Mouse (Mus musculus): ENCODE results near the gene Zic5. TPM values are rescaled to one million over a fixed set of nuclear protein-coding genes. Genes with fewer than 3 reads are reported as not detected.

Zic5 gene
- polyA plus RNA-seq, 1 experiment from 2014 or later = not detected

DNA sequence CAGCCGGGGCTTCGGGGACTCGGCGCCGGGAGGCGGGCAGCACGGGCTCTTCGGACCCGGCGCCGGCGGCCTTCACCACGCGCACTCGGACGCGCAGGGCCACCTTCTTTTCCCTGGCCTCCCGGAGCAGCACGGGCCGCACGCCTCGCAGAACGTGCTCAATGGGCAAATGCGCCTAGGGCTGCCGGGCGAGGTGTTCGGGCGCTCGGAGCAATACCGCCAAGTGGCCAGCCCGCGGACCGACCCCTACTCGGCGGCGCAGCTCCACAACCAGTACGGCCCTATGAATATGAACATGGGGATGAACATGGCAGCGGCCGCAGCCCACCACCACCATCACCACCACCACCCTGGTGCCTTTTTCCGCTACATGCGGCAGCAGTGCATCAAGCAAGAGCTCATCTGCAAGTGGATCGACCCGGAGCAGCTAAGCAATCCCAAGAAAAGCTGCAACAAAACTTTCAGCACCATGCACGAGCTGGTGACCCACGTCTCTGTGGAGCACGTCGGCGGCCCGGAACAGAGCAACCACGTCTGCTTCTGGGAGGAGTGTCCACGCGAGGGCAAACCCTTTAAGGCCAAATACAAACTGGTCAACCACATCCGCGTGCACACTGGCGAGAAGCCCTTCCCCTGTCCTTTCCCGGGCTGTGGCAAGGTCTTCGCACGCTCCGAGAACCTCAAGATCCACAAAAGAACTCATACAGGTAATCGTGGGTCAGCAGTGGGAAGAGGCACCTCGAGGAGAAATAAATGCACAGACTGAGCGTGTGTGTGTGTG lies 10.8 kb upstream of the Zic5 start:
- Histone ChIP-seq H3K27ac (ENCODE audit: low read length) (no peak overlapping the region), H3K4me3 (ENCODE audit: low read depth, low read length) (peak overlapping the region; percentile 35), H3K9ac (replicated peaks; ENCODE audit: low read depth) (no peak overlapping the region), H3K27me3 (replicated peaks; ENCODE audit: insufficient read depth, low read length) (peaks cover 81% of the 10 kb centered on the region), H3K4me2 (replicated peaks; ENCODE audit: low read depth, low read length) (peak overlapping the region; percentile 57), H3K4me1 (ENCODE audit: insufficient read depth, low read depth, low read length) (peaks cover 7% of the 10 kb centered on the region), H3K9me3 (ENCODE audit: low read length) (no peaks in the 10 kb centered on the region), H3K36me3 (ENCODE audit: insufficient read depth, low read length) (no peaks in the 10 kb centered on the region)
- WGBS = under 1% methylated on average over 62 of the region's 62 CpGs
- TF ChIP-seq EP300 (IDR thresholded peaks at IDR 0.05) = no peak
- TF ChIP-seq CTCF (IDR thresholded peaks at IDR 0.05) = no peak
- DNase-seq (ENCODE audit: low spot score) (no peak), ATAC-seq (peak; percentile 18; the same call in 1 of the 2 replicates)

DNA sequence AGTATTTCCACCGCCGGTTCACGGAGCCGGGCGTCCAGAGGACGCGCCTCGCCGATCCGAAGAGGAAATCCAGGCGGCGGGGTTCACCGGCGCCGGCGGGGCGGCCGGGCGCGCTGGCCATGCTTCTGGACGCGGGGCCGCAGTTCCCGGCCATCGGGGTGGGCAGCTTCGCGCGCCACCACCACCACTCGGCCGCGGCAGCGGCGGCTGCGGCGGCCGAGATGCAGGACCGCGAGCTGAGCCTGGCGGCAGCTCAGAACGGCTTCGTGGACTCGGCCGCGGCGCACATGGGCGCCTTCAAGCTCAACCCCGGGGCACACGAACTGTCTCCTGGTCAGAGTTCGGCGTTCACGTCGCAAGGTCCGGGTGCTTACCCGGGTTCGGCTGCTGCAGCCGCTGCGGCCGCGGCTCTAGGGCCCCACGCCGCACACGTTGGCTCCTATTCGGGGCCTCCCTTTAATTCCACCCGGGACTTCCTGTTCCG lies 10.1 kb upstream of the Zic5 start:
- ATAC-seq = 0 out of 2 replicates have a peak, but pooled peaks have one; percentile 12
- H3K9ac ChIP-seq (replicated peaks; ENCODE audit: low read depth) = no peak overlapping the region
- peak overlapping the region; percentile 57 for H3K4me2 ChIP-seq (replicated peaks; ENCODE audit: low read depth, low read length)

GRCm38 (mm10) chr14:122474891-122475556 lies 9.5 kb upstream of the Zic5 start, which contains the start of gene Zic2:
Gene Zic2, plus strand, starts transcription at chr14:122475435.
- H3K4me1 ChIP-seq (ENCODE audit: insufficient read depth, low read depth, low read length) = peaks cover 7% of the 10 kb centered on the region
- H3K4me2 ChIP-seq (replicated peaks; ENCODE audit: low read depth, low read length) = peak within 1 kb of the TSS; percentile 57
- H3K27me3 ChIP-seq (replicated peaks; ENCODE audit: insufficient read depth, low read length) = peaks cover 88% of the 10 kb centered on the region
- H3K4me3 ChIP-seq (ENCODE audit: low read depth, low read length) = peak within 1 kb of the TSS; percentile 35
- TF ChIP-seq CTCF (IDR thresholded peaks at IDR 0.05) (no peak), EP300 (IDR thresholded peaks at IDR 0.05) (no peak)
- ATAC-seq (peak; percentile 40; the same call in 1 of the 2 replicates), DNase-seq (ENCODE audit: low spot score) (no peak)
- H3K9me3 ChIP-seq (ENCODE audit: low read length) = no peaks in the 10 kb centered on the region
- H3K27ac ChIP-seq (ENCODE audit: low read length) = no peak within 1 kb of the TSS
- 3% methylated on average over 35 of the region's 73 CpGs for WGBS
- H3K9ac ChIP-seq (replicated peaks; ENCODE audit: low read depth) = no peak within 1 kb of the TSS
- no peaks in the 10 kb centered on the region for H3K36me3 ChIP-seq (ENCODE audit: insufficient read depth, low read length)

More for the DNA sequence above, 10.1 kb upstream of the Zic5 start:
- no peak for TF ChIP-seq CTCF (IDR thresholded peaks at IDR 0.05)
- TF ChIP-seq EP300 (IDR thresholded peaks at IDR 0.05) = no peak
- Histone ChIP-seq H3K27ac (ENCODE audit: low read length) (no peak overlapping the region), H3K4me1 (ENCODE audit: insufficient read depth, low read depth, low read length) (peaks cover 7% of the 10 kb centered on the region), H3K9me3 (ENCODE audit: low read length) (no peaks in the 10 kb centered on the region), H3K36me3 (ENCODE audit: insufficient read depth, low read length) (no peaks in the 10 kb centered on the region), H3K27me3 (replicated peaks; ENCODE audit: insufficient read depth, low read length) (peaks cover 82% of the 10 kb centered on the region), H3K4me3 (ENCODE audit: low read depth, low read length) (peak overlapping the region; percentile 35)
- no peak for DNase-seq (ENCODE audit: low spot score)
- 1% methylated on average over 40 of the region's 65 CpGs for WGBS

- TF ChIP-seq EP300 (IDR thresholded peaks at IDR 0.05) (no peak), CTCF (IDR thresholded peaks at IDR 0.05) (no peak)
- no peaks in the 10 kb centered on the region for H3K36me3 ChIP-seq (ENCODE audit: insufficient read depth, low read length)
- 3% methylated on average over 55 of the region's 57 CpGs for WGBS
- H3K9ac ChIP-seq (replicated peaks; ENCODE audit: low read depth) = no peak overlapping the region
- peaks cover 95% of the 10 kb centered on the region for H3K27me3 ChIP-seq (replicated peaks; ENCODE audit: insufficient read depth, low read length)
- ATAC-seq (no peak; the same call in 1 of the 2 replicates), DNase-seq (ENCODE audit: low spot score) (no peak)
- H3K4me3 ChIP-seq (ENCODE audit: low read depth, low read length) = peak overlapping the region; percentile 35; the same call in 1 of the 2 replicates
- no peak overlapping the region for H3K27ac ChIP-seq (ENCODE audit: low read length)
- peaks cover 7% of the 10 kb centered on the region for H3K4me1 ChIP-seq (ENCODE audit: insufficient read depth, low read depth, low read length)
- H3K9me3 ChIP-seq (ENCODE audit: low read length) = no peaks in the 10 kb centered on the region
- H3K4me2 ChIP-seq (replicated peaks; ENCODE audit: low read depth, low read length) = peak overlapping the region; percentile 57
These were observed 8.8 kb upstream of the Zic5 start for GRCm38 (mm10) chr14:122474041-122474890.

DNA sequence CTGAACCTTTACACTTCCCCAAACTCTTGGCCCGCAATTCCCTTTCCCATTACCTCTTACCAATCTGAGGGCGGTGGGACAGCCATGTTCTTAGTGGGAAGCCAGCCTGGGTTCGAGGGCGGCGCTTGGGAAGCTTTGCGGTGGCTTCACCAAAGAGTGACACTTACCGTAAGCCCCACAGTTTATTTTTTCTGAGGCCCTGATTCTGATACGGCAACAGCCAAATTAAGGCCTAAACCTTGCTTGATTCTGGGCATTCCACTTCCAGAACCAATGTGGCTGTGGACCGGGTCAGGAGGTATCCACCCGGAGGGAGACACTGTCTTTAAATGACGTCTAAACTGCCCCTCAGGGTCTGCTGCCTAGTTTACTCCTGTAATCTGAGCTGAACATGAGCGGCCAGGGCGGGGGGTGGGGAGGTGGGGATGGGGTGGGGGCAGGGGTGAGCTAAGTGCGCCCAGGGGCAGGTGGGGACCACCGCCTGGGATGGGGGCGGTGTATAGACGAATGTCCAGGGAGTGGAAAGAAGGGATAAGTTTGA lies 7.8 kb upstream of the Zic5 start:
- DNase-seq (ENCODE audit: low spot score) = no peak
- Histone ChIP-seq H3K27me3 (replicated peaks; ENCODE audit: insufficient read depth, low read length) (peaks cover 97% of the 10 kb centered on the region), H3K36me3 (ENCODE audit: insufficient read depth, low read length) (no peaks in the 10 kb centered on the region), H3K9me3 (ENCODE audit: low read length) (no peaks in the 10 kb centered on the region), H3K27ac (ENCODE audit: low read length) (no peak overlapping the region), H3K4me1 (ENCODE audit: insufficient read depth, low read depth, low read length) (peaks cover 7% of the 10 kb centered on the region), H3K4me2 (replicated peaks; ENCODE audit: low read depth, low read length) (no peak overlapping the region), H3K4me3 (ENCODE audit: low read depth, low read length) (no peak overlapping the region), H3K9ac (replicated peaks; ENCODE audit: low read depth) (no peak overlapping the region)
- WGBS = 3% methylated on average over 17 of the region's 17 CpGs
- no peak for ATAC-seq
- no peak for TF ChIP-seq EP300 (IDR thresholded peaks at IDR 0.05)
- TF ChIP-seq CTCF (IDR thresholded peaks at IDR 0.05) = no peak
